Mouse (Mus musculus): ENCODE data around the gene Ppp6r3.
"Not testable (repeated sequence)": the region's sequence is repeated elsewhere in the genome, so short reads cannot be mapped to it uniquely, and the experiment has no call there.

Ppp6r3 gene

GRCm38 (mm10) chr19:3575632-3576384 is at the start of gene Ppp6r3:
Gene Ppp6r3 (minus strand): TSS chr19:3575749.
- peak; percentile 98 for DNase-seq (ENCODE audit: low spot score)

GRCm38 (mm10) chr19:3625111-3625510 is 49.6 kb upstream of the Ppp6r3 start:
- no peak for DNase-seq (ENCODE audit: low spot score)

- DNase-seq (ENCODE audit: low spot score), result no peak
Observed at GRCm38 (mm10) chr19:3623824-3624223, 48.3 kb upstream of the Ppp6r3 start.

- DNase-seq (ENCODE audit: low spot score), result no peak
Observed at GRCm38 (mm10) chr19:3623294-3623693, 47.7 kb upstream of the Ppp6r3 start.

GRCm38 (mm10) chr19:3620871-3621270 is 45.3 kb upstream of the Ppp6r3 start:
- DNase-seq (ENCODE audit: low spot score), result no peak

GRCm38 (mm10) chr19:3619359-3619758 is 43.8 kb upstream of the Ppp6r3 start:
- DNase-seq (ENCODE audit: low spot score), result no peak

- DNase-seq (ENCODE audit: low spot score), result no peak
Observed at GRCm38 (mm10) chr19:3613991-3614390, 38.4 kb upstream of the Ppp6r3 start.

GRCm38 (mm10) chr19:3612534-3613273 is 37.2 kb upstream of the Ppp6r3 start:
- DNase-seq (ENCODE audit: low spot score), result no peak

GRCm38 (mm10) chr19:3611730-3612129 is 36.2 kb upstream of the Ppp6r3 start:
- DNase-seq (ENCODE audit: low spot score), result no peak

GRCm38 (mm10) chr19:3610886-3611285 is 35.3 kb upstream of the Ppp6r3 start:
- DNase-seq (ENCODE audit: low spot score), result no peak

- no peak for DNase-seq (ENCODE audit: low spot score)
Observed at GRCm38 (mm10) chr19:3609826-3610225, 34.3 kb upstream of the Ppp6r3 start.

- no peak for DNase-seq (ENCODE audit: low spot score)
Observed at GRCm38 (mm10) chr19:3594316-3594715, 18.8 kb upstream of the Ppp6r3 start.

GRCm38 (mm10) chr19:3593379-3594055 is 18.0 kb upstream of the Ppp6r3 start:
- no peak for DNase-seq (ENCODE audit: low spot score)

GRCm38 (mm10) chr19:3589968-3590367 is 14.4 kb upstream of the Ppp6r3 start:
- DNase-seq (ENCODE audit: low spot score), result no peak

GRCm38 (mm10) chr19:3589547-3589946 is 14.0 kb upstream of the Ppp6r3 start:
- DNase-seq (ENCODE audit: low spot score), result no peak

GRCm38 (mm10) chr19:3587729-3588128 is 12.2 kb upstream of the Ppp6r3 start:
- DNase-seq (ENCODE audit: low spot score), result not testable (repeated sequence)

- DNase-seq (ENCODE audit: low spot score), result no peak
Observed at GRCm38 (mm10) chr19:3586540-3586939, 11.0 kb upstream of the Ppp6r3 start.

GRCm38 (mm10) chr19:3586026-3586425 is 10.5 kb upstream of the Ppp6r3 start:
- no peak for DNase-seq (ENCODE audit: low spot score)

GRCm38 (mm10) chr19:3581326-3581725 is 5.8 kb upstream of the Ppp6r3 start:
- peak; percentile 55 for DNase-seq (ENCODE audit: low spot score)

- no peak for DNase-seq (ENCODE audit: low spot score)
Observed at GRCm38 (mm10) chr19:3577911-3578290, 2.4 kb upstream of the Ppp6r3 start.

- DNase-seq (ENCODE audit: low spot score), result no peak
Observed at GRCm38 (mm10) chr19:3577265-3577910, 1.8 kb upstream of the Ppp6r3 start.
